Mouse (Mus musculus) thymus, adult 2 months (tissue): ENCODE results near the gene Cnot8. TPM values are rescaled to one million over a fixed set of nuclear protein-coding genes. Genes with fewer than 3 reads are reported as not detected.

Source experiments
- DNase-seq: peaks from one replicate; pipeline ENCODE4 v3.0.0; 2021
- H3K27ac ChIP-seq: fragments of 200-500 bp; 2 replicates; pipeline ENCODE4 v1.5.1; 2012; ENCODE audit warnings: low read length, control low read depth; ENCODE audit not compliant: control insufficient read depth, insufficient read depth
- H3K27me3 ChIP-seq: fragments of 200-500 bp; 2 replicates; pipeline ENCODE4 v1.6.1; 2012; ENCODE audit warnings: mild to moderate bottlenecking, low read length, moderate library complexity, mixed read lengths; ENCODE audit not compliant: control insufficient read depth, insufficient read depth
- H3K36me3 ChIP-seq: fragments of 200-500 bp; 2 replicates; pipeline ENCODE4 v1.6.1; 2012; ENCODE audit warnings: mild to moderate bottlenecking, low read length, moderate library complexity; ENCODE audit not compliant: control insufficient read depth, insufficient read depth
- H3K4me1 ChIP-seq: fragments of 200-500 bp; replicated peaks from 2 replicates; pipeline ENCODE4 v1.6.1; 2012; ENCODE audit warnings: low read length; ENCODE audit not compliant: control insufficient read depth, insufficient read depth
- H3K4me3 ChIP-seq: fragments of 200-500 bp; 2 replicates; pipeline ENCODE4 v1.5.1; 2012; ENCODE audit warnings: mild to moderate bottlenecking, low read length, control low read depth, moderate library complexity; ENCODE audit not compliant: control insufficient read depth, insufficient read depth
- CTCF ChIP-seq: fragments of 200-500 bp; IDR thresholded peaks from 2 replicates; pipeline ENCODE4 v1.5.1; 2012; ENCODE audit warnings: mild to moderate bottlenecking, control low read depth, low read length, moderate library complexity, borderline replicate concordance; ENCODE audit not compliant: control insufficient read depth, poor library complexity, insufficient read depth; ENCODE audit errors: extremely low read depth
- POLR2A ChIP-seq: fragments of 200-500 bp; IDR thresholded peaks from 2 replicates; pipeline ENCODE4 v1.6.1; 2012; ENCODE audit warnings: mild to moderate bottlenecking, low read length, control low read depth, moderate library complexity; ENCODE audit not compliant: control insufficient read depth, poor library complexity, insufficient read depth; ENCODE audit errors: extremely low read depth
- WGBS: fragments of 180-500 bp; shearing (Covaris S2); methylation state at CpG from one replicate; pipeline ENCODE4 v1.1.7; 2018; 5-methylcytosine and 5-hydroxymethylcytosine counted together
- polyA plus RNA-seq: library from polyadenylated mRNA; depleted of rRNA; stranded (reverse); fragments of >200 nt; gene quantifications from 2 replicates; pipeline ENCODE4 v1.2.3, GENCODE M21; 2012

Cnot8 gene
- polyA plus RNA-seq, 1 experiment: 192 TPM

DNA sequence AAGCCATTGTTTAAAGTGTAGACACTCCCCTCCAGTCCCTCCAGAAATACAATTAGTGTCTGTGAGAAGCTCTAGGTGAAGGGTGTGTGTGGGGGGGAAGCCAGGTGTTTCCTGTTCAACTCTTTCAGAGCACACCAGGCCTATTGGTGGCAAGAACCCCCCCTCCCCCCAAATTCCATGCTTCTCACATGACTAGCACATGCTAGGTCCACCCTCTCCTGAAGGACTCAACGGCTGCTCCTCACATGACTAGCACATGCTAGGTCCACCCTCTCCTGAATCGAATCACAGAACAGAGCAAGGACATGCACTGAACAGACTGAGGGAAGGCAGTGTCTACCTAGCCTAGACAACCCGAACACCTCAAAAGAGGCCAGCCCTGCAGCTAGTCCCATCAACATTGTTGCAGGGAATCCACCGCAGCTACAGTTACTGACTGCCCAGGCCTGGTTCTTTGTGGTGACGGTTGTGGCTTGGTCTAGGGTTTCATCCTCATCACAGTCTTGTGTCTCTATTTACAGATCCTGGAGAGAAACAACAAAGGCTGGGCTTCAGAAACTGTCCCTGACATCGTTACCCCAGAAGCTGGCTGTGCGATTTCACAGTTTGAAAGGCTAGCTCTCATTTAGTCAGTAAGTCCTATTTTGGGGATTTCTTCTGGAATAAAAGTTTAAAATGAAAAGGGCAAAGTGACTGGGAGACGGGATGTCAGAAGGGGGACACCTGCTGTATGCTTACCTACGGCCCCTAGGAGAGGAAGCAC is 1.2 kb upstream of the Cnot8 start:
- DNase-seq: peak; percentile 79
- 7% methylated on average over 9 of the region's 9 CpGs for WGBS
- Histone ChIP-seq H3K36me3 (no peaks in the 10 kb centered on the region), H3K4me1 (peaks cover 28% of the 10 kb centered on the region), H3K27me3 (no peaks in the 10 kb centered on the region), H3K27ac (peak overlapping the region; percentile 100), H3K4me3 (peak overlapping the region; percentile 38)
- TF ChIP-seq POLR2A (0 out of 2 replicates have a peak, but pooled peaks have one; percentile 20), CTCF (no peak)

DNA sequence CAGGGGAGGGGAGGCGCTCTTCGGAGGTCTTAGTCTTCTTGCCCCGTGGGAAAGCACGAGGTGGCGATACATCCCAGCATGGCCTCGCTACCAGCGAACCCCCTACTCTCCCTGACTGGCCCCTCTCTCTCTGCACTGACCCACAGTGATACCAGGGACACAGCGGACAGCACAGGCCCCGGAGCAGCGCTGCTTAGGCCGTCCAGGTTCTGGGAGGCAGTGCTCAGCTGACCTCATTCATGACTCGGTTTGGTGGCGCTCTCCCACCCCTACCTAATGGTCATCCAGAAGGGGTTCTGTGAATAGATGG is 654 bp upstream of the Cnot8 start:
- Histone ChIP-seq H3K4me1 (peaks cover 28% of the 10 kb centered on the region), H3K27me3 (no peaks in the 10 kb centered on the region), H3K27ac (peak overlapping the region; percentile 100), H3K36me3 (no peaks in the 10 kb centered on the region), H3K4me3 (peak overlapping the region; percentile 38)
- TF ChIP-seq CTCF: no peak
- no peak for TF ChIP-seq POLR2A
- 42% methylated on average over 13 of the region's 13 CpGs for WGBS
- DNase-seq: peak; percentile 60

DNA sequence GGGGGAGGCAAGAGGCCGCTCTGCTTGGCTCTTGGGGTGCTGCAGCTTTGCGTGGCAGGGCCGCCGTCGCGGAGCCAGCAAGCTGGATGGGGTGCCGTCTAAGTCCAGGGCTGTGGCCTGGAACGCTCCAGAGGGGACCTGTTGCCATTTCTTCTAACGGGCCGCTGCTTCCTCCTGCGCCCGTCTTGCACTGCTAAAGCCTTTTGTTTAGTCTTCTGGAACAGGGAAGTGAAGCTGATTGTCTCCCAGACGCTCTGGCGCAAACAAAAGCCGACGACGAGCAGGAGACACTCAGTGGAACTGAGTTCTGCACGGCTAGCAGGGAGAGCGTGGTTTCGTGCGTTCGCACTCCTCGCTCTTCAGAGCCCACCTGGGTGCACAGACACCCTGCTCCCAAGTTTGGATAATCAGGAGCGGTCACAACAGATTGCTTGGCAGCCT is 418 bp downstream of the Cnot8 start:
- DNase-seq: peak; percentile 57
- H3K4me1 ChIP-seq: peaks cover 26% of the 10 kb centered on the region
- H3K27ac ChIP-seq: peak overlapping the region; percentile 59
- no peaks in the 10 kb centered on the region; the same call in 1 of the 2 replicates for H3K36me3 ChIP-seq
- no peaks in the 10 kb centered on the region for H3K27me3 ChIP-seq
- under 1% methylated on average over 24 of the region's 24 CpGs for WGBS
- TF ChIP-seq POLR2A: no peak
- no peak for TF ChIP-seq CTCF
- H3K4me3 ChIP-seq: peak overlapping the region; percentile 74

DNA sequence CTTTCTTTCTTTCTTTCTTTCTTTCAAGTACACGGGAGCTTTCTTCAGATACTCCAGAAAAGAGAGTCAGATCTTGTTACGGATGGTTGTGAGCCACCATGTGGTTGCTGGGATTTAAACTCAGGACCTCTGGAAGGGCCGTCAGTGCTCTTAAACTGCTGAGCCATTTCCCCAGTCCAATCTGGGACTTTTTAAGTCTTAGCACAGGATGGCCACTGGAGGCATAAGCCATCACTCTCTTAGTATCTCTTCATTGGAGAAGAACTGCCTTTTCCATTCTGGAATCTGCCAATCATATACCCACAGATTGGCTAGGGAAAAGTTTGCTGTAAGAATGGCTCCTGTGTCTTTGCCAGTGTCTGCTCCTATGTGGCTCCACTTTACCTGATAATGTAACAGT is 3.1 kb downstream of the Cnot8 start:
- TF ChIP-seq CTCF (no peak), POLR2A (no peak)
- H3K27ac ChIP-seq: no peak overlapping the region
- 88% methylated on average over 3 of the region's 3 CpGs for WGBS
- no peak overlapping the region for H3K4me3 ChIP-seq
- no peaks in the 10 kb centered on the region for H3K27me3 ChIP-seq
- no peak for DNase-seq
- peaks cover 22% of the 10 kb centered on the region for H3K36me3 ChIP-seq
- peaks cover 19% of the 10 kb centered on the region for H3K4me1 ChIP-seq

DNA sequence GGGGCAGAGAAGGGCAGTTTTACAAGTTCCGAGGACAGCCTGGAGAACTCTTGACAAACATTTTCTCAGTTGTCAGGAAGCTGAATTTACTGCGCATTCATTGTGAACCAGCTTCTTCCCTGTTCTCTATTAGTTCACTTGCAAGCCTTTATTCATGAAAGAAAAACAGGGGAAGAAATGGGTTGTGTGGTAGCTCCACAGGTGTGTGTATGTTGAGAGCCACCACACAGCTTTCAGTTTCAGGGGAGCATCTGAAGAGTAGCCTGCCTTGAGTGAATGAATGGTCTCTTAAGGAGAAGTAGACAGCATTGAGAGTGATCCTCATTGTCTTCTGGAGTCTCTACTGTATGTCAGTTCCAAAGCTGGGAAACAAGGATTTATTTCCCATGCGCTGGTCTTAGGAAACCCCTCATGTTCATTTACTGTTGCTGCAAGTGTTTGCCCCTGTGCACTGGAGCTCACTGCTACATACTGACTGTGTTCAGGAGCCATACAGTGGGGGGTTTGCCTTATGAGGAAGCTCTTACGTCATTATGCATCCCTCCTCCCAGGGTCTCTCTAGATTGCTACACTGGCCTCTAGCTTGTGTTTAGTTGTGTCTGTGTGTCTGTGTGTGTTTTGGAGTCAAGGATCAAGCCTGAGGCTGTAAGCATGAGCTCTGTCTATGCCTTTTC is 3.8 kb downstream of the Cnot8 start:
- H3K4me3 ChIP-seq: no peak overlapping the region
- peaks cover 13% of the 10 kb centered on the region for H3K4me1 ChIP-seq

DNA sequence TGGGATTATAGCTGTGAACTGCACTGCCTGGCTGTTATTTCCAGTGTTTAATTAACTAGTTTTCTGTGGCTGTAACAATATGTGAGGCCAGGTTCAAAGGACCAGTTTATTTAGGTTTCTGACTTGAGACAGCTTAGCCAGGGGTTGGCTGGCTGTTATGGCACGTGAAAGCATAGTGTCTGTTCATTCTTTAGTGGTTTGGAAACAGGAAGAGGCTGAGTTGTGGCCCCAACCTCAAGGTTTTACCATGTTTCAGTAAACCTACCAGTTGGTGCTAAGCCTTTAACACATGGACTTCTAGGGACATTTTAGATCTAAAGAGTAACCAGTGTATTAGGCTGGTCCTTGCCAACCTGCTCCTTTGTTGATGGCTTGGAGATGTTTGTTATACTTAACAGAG is 12.6 kb downstream of the Cnot8 start:
- H3K27me3 ChIP-seq: no peaks in the 10 kb centered on the region
- no peak overlapping the region for H3K4me3 ChIP-seq
- H3K27ac ChIP-seq: no peak overlapping the region
- TF ChIP-seq POLR2A: no peak
- no peak for TF ChIP-seq CTCF
- H3K4me1 ChIP-seq: no peaks in the 10 kb centered on the region; the same call in 1 of the 2 replicates
- peaks cover 94% of the 10 kb centered on the region for H3K36me3 ChIP-seq
- 0% methylated on average over 1 of the region's 1 CpGs for WGBS
- DNase-seq: no peak

More for the DNA sequence above, 3.8 kb downstream of the Cnot8 start:
- TF ChIP-seq POLR2A (no peak), CTCF (no peak)
- no peak overlapping the region for H3K27ac ChIP-seq
- no peak for DNase-seq
- H3K27me3 ChIP-seq: no peaks in the 10 kb centered on the region
- WGBS: 82% methylated on average over 4 of the region's 4 CpGs
- H3K36me3 ChIP-seq: peaks cover 30% of the 10 kb centered on the region
